Mouse (Mus musculus) cerebellum, adult 2 months (tissue): ENCODE measurements around the gene Rlbp1. TPM values are rescaled to one million over a fixed set of nuclear protein-coding genes. Genes with fewer than 3 reads are reported as not detected.

Experiments
- DNase-seq, 2 experiments: peaks; one replicate each; pipeline ENCODE4 v3.0.0; 2021
- H3K27ac ChIP-seq: fragments of 200-500 bp; 2 replicates; pipeline ENCODE4 v1.5.1; 2012; ENCODE audit warnings: low read length, control low read depth, inconsistent platforms; ENCODE audit not compliant: insufficient read depth
- H3K27me3 ChIP-seq: fragments of 200-500 bp; 2 replicates; pipeline ENCODE4 v1.6.1; 2012; ENCODE audit warnings: inconsistent platforms, mild to moderate bottlenecking, low read length, moderate library complexity; ENCODE audit not compliant: control insufficient read depth, insufficient read depth
- H3K4me1 ChIP-seq: fragments of 200-500 bp; 2 replicates; pipeline ENCODE4 v1.6.1; 2011; ENCODE audit warnings: low read length; ENCODE audit not compliant: control insufficient read depth, insufficient read depth
- H3K4me3 ChIP-seq: fragments of 200-500 bp; replicated peaks from 2 replicates; pipeline ENCODE3; 2011; ENCODE audit warnings: mild to moderate bottlenecking, low read depth, low read length, control low read depth; ENCODE audit not compliant: insufficient read depth
- CTCF ChIP-seq: fragments of 200-500 bp; IDR thresholded peaks from 2 replicates; pipeline ENCODE4 v1.5.1; 2011; ENCODE audit warnings: low read depth, mild to moderate bottlenecking, control low read depth, low read length, moderate library complexity, borderline replicate concordance; ENCODE audit not compliant: insufficient read depth
- POLR2A ChIP-seq: fragments of 200-500 bp; IDR thresholded peaks from 2 replicates; pipeline ENCODE4 v1.6.1; 2011; ENCODE audit warnings: low read length, control low read depth, borderline replicate concordance; ENCODE audit not compliant: insufficient read depth
- WGBS: fragments of 180-500 bp; shearing (Covaris S2); methylation state at CpG from one replicate; pipeline ENCODE4 v1.1.7; 2018; 5-methylcytosine and 5-hydroxymethylcytosine counted together
- polyA plus RNA-seq: library from polyadenylated mRNA; depleted of rRNA; stranded (reverse); fragments of >200 nt; gene quantifications from 2 replicates; pipeline ENCODE4 v1.2.3, GENCODE M21; 2012

Rlbp1 gene
- polyA plus RNA-seq, 1 experiment = 9.8 TPM

- no peak for TF ChIP-seq POLR2A
- no peak for TF ChIP-seq CTCF
- no peak for DNase-seq
- WGBS = 84% methylated on average over 8 of the region's 8 CpGs
These were observed 11.6 kb upstream of the Rlbp1 start for GRCm38 (mm10) chr7:79398426-79398825.

GRCm38 (mm10) chr7:79397446-79397963 lies 10.7 kb upstream of the Rlbp1 start:
- DNase-seq = no peak
- no peaks in the 10 kb centered on the region for H3K27me3 ChIP-seq
- no peak overlapping the region for H3K27ac ChIP-seq
- TF ChIP-seq CTCF (no peak), POLR2A (no peak)
- no peak overlapping the region for H3K4me3 ChIP-seq
- WGBS = 84% methylated on average over 10 of the region's 10 CpGs
- no peaks in the 10 kb centered on the region for H3K4me1 ChIP-seq

More at GRCm38 (mm10) chr7:79398426-79398825, 11.6 kb upstream of the Rlbp1 start:
- Histone ChIP-seq H3K27me3 (no peaks in the 10 kb centered on the region), H3K27ac (no peak overlapping the region), H3K4me3 (no peak overlapping the region), H3K4me1 (no peaks in the 10 kb centered on the region)

GRCm38 (mm10) chr7:79395186-79395585 lies 8.3 kb upstream of the Rlbp1 start:
- Histone ChIP-seq H3K4me1 (no peaks in the 10 kb centered on the region), H3K4me3 (no peak overlapping the region), H3K27ac (no peak overlapping the region), H3K27me3 (no peaks in the 10 kb centered on the region)
- DNase-seq = no peak
- 86% methylated on average over 7 of the region's 7 CpGs for WGBS
- no peak for TF ChIP-seq CTCF
- TF ChIP-seq POLR2A = no peak

GRCm38 (mm10) chr7:79394666-79395065 lies 7.8 kb upstream of the Rlbp1 start:
- Histone ChIP-seq H3K27me3 (no peaks in the 10 kb centered on the region), H3K4me3 (no peak overlapping the region), H3K4me1 (no peaks in the 10 kb centered on the region), H3K27ac (no peak overlapping the region)
- 63% methylated on average over 7 of the region's 7 CpGs for WGBS
- DNase-seq = no peak
- TF ChIP-seq CTCF (no peak), POLR2A (no peak)

GRCm38 (mm10) chr7:79393924-79394323 lies 7.1 kb upstream of the Rlbp1 start:
- Histone ChIP-seq H3K27me3 (no peaks in the 10 kb centered on the region), H3K4me1 (no peaks in the 10 kb centered on the region), H3K4me3 (no peak overlapping the region), H3K27ac (no peak overlapping the region)
- WGBS = 98% methylated on average over 7 of the region's 7 CpGs
- no peak for TF ChIP-seq POLR2A
- DNase-seq = no peak

- no peaks in the 10 kb centered on the region for H3K4me1 ChIP-seq
- no peak overlapping the region for H3K4me3 ChIP-seq
- TF ChIP-seq POLR2A (no peak), CTCF (no peak)
- 53% methylated on average over 9 of the region's 9 CpGs for WGBS
- H3K27ac ChIP-seq = no peak overlapping the region
- no peak for DNase-seq
- H3K27me3 ChIP-seq = no peaks in the 10 kb centered on the region
These were observed 6.1 kb upstream of the Rlbp1 start for GRCm38 (mm10) chr7:79392860-79393513.

- under 1% methylated on average over 44 of the region's 44 CpGs for WGBS
- H3K4me3 ChIP-seq = peak within 1 kb of the TSS; percentile 88
These were observed 5.2 kb upstream of the Rlbp1 start, which contains the start of gene Fanci for GRCm38 (mm10) chr7:79391883-79392649. Gene Fanci, plus strand, starts transcription at chr7:79391929.

More at GRCm38 (mm10) chr7:79391883-79392649, 5.2 kb upstream of the Rlbp1 start, which contains the start of gene Fanci:
- Histone ChIP-seq H3K4me1 (no peaks in the 10 kb centered on the region), H3K27ac (peak within 1 kb of the TSS; percentile 44; the same call in 1 of the 2 replicates), H3K27me3 (no peaks in the 10 kb centered on the region)
- TF ChIP-seq POLR2A (peak; percentile 25; the same call in 1 of the 2 replicates), CTCF (no peak)
- DNase-seq = peak; percentile 92 to 94
